Mouse (Mus musculus): ENCODE results near the gene Tom1. TPM values are rescaled to one million over a fixed set of nuclear protein-coding genes. Genes with fewer than 3 reads are reported as not detected.

Gene Tom1
- polyA plus RNA-seq, 1 experiment from 2014 or later, result 40.2 TPM

GRCm38 (mm10) chr8:75103376-75103878 is 69.9 kb downstream of the Tom1 start:
- Histone ChIP-seq H3K9me3 (no peaks in the 10 kb centered on the region), H3K36me3 (no peaks in the 10 kb centered on the region), H3K27ac (replicated peaks) (no peak overlapping the region), H3K27me3 (no peaks in the 10 kb centered on the region), H3K4me1 (replicated peaks) (no peaks in the 10 kb centered on the region), H3K9ac (no peak overlapping the region), H3K4me3 (no peak overlapping the region), H3K4me2 (no peak overlapping the region)
- ATAC-seq (ENCODE audit: low FRiP score, low read depth), result no peak
- WGBS, result 35% methylated on average over 8 of the region's 8 CpGs

GRCm38 (mm10) chr8:75108527-75109235 is 75.2 kb downstream of the Tom1 start:
- peak; percentile 73 for ATAC-seq (ENCODE audit: low FRiP score, low read depth)
- peak overlapping the region; percentile 52 for H3K9ac ChIP-seq
- H3K9me3 ChIP-seq, result no peaks in the 10 kb centered on the region
- H3K27ac ChIP-seq (replicated peaks), result peak overlapping the region; percentile 82
- 0 out of 2 replicates have a peak, but pooled peaks cover 5% of the 10 kb centered on the region for H3K36me3 ChIP-seq
- H3K4me2 ChIP-seq, result peak overlapping the region; percentile 63
- under 1% methylated on average over 9 of the region's 9 CpGs for WGBS
- no peaks in the 10 kb centered on the region for H3K27me3 ChIP-seq
- H3K4me3 ChIP-seq, result peak overlapping the region; percentile 72
- peaks cover 14% of the 10 kb centered on the region for H3K4me1 ChIP-seq (replicated peaks)

GRCm38 (mm10) chr8:75109236-75109967 is 75.9 kb downstream of the Tom1 start, which contains the start of gene Mcm5:
Gene Mcm5, plus strand, starts transcription at chr8:75109569.
- Histone ChIP-seq H3K9me3 (no peaks in the 10 kb centered on the region), H3K4me1 (replicated peaks) (peaks cover 14% of the 10 kb centered on the region), H3K36me3 (0 out of 2 replicates have a peak, but pooled peaks cover 5% of the 10 kb centered on the region), H3K27ac (replicated peaks) (peak within 1 kb of the TSS; percentile 82), H3K27me3 (no peaks in the 10 kb centered on the region), H3K9ac (peak within 1 kb of the TSS; percentile 52), H3K4me3 (peak within 1 kb of the TSS; percentile 72), H3K4me2 (peak within 1 kb of the TSS; percentile 83)
- ATAC-seq (ENCODE audit: low FRiP score, low read depth), result peak; percentile 99
- under 1% methylated on average over 59 of the region's 59 CpGs for WGBS

GRCm38 (mm10) chr8:75110093-75110492 is 76.6 kb downstream of the Tom1 start:
- Histone ChIP-seq H3K4me1 (replicated peaks) (peaks cover 14% of the 10 kb centered on the region), H3K27ac (replicated peaks) (no peak overlapping the region), H3K9ac (peak overlapping the region; percentile 32), H3K4me2 (peak overlapping the region; percentile 83), H3K4me3 (peak overlapping the region; percentile 72), H3K36me3 (0 out of 2 replicates have a peak, but pooled peaks cover 5% of the 10 kb centered on the region), H3K27me3 (no peaks in the 10 kb centered on the region), H3K9me3 (no peaks in the 10 kb centered on the region)
- ATAC-seq (ENCODE audit: low FRiP score, low read depth), result no peak
- 23% methylated on average over 13 of the region's 13 CpGs for WGBS

- ATAC-seq (ENCODE audit: low FRiP score, low read depth), result no peak
Observed at GRCm38 (mm10) chr8:75118505-75118904, 85.0 kb downstream of the Tom1 start.

GRCm38 (mm10) chr8:75119287-75119686 is 85.8 kb downstream of the Tom1 start:
- 100% methylated on average over 2 of the region's 2 CpGs for WGBS
- no peaks in the 10 kb centered on the region for H3K4me1 ChIP-seq (replicated peaks)
- H3K4me3 ChIP-seq, result no peak overlapping the region
- H3K27ac ChIP-seq (replicated peaks), result no peak overlapping the region
- no peaks in the 10 kb centered on the region for H3K27me3 ChIP-seq
- peaks cover 21% of the 10 kb centered on the region for H3K36me3 ChIP-seq
- ATAC-seq (ENCODE audit: low FRiP score, low read depth), result no peak
- no peaks in the 10 kb centered on the region for H3K9me3 ChIP-seq
- H3K9ac ChIP-seq, result no peak overlapping the region
- H3K4me2 ChIP-seq, result no peak overlapping the region

More at GRCm38 (mm10) chr8:75118505-75118904, 85.0 kb downstream of the Tom1 start:
- Histone ChIP-seq H3K27ac (replicated peaks) (no peak overlapping the region), H3K27me3 (no peaks in the 10 kb centered on the region), H3K4me3 (no peak overlapping the region), H3K36me3 (peaks cover 21% of the 10 kb centered on the region), H3K4me1 (replicated peaks) (no peaks in the 10 kb centered on the region), H3K9ac (no peak overlapping the region), H3K9me3 (no peaks in the 10 kb centered on the region), H3K4me2 (no peak overlapping the region)
- 95% methylated on average over 1 of the region's 1 CpGs for WGBS

Other genes starting within 250 kb of the Tom1 start
- not detected in 2 replicates for gene Isx, start 160.5 kb upstream of the Tom1 start, polyA plus RNA-seq (2015; fragmentation: Nextera tagmentation; extraction: Ambion mirVana)
- gene Hmgxb4, start 40.3 kb upstream of the Tom1 start, polyA plus RNA-seq (2015; fragmentation: Nextera tagmentation; extraction: Ambion mirVana), result 32.9 and 37.7 TPM in 2 replicates
- 14.0 and 15.1 TPM in 2 replicates for gene Hmox1, start 59.9 kb downstream of the Tom1 start, polyA plus RNA-seq (2015; fragmentation: Nextera tagmentation; extraction: Ambion mirVana)
- 41.0 and 42.9 TPM in 2 replicates for gene Mcm5, start 75.9 kb downstream of the Tom1 start, polyA plus RNA-seq (2015; fragmentation: Nextera tagmentation; extraction: Ambion mirVana)
- 3.1 and 5.7 TPM in 2 replicates for gene Rasd2, start 180.2 kb downstream of the Tom1 start, polyA plus RNA-seq (2015; fragmentation: Nextera tagmentation; extraction: Ambion mirVana)